In the genomic region with DNA sequence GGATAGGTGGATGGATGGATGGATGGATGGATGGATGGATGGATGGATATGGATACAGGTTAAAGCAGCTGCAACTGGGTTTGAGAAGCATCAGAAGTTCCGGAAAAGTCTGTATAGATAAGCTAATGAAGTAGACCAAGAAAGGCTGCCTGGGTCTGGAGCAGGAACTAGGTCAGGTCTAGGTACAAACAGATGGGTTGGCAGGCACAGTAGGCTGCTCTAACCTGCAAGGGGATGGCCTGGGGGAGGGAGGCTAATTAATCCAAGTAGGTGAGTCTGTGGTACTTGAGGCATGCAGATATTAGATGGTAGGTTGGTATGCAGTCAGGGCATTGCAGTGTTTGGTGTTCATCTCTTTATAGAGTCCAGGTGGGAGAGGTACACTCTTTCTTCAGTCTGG, we compare ENCODE assay signal across 9 mouse cellular contexts.
DNase-seq lines count a peak whose midpoint lies in the region; ATAC-seq and TF ChIP-seq lines count a peak whose summit lies in the region.
"Had no signal": no experiment of that assay in that cellular context is flagged by ENCODE, and none has a peak within 500 bp of the region (broad histone marks: within the 10 kb centered on the region; RNA-seq: fewer than 3 reads in every experiment).

No protein-coding gene starts in this region.

- H3K9ac ChIP-seq in forebrain, embryonic 11.5 days (ENCODE audit: low read length), result no peak overlapping the region
- H3K9ac ChIP-seq in hindbrain, postnatal 0 days (replicated peaks; ENCODE audit: low read length), result no peak overlapping the region

- no peak overlapping the region for H3K27ac ChIP-seq in forebrain, embryonic 11.5 days (ENCODE audit: low read depth, low read length)
- H3K27ac ChIP-seq in hindbrain, postnatal 0 days, result peak overlapping the region; percentile 83
- peak overlapping the region; percentile 78 for H3K27ac ChIP-seq in olfactory bulb, adult 2 months (ENCODE audit: insufficient read depth, low read depth, low read length)

- no peaks in the 10 kb centered on the region for H3K36me3 ChIP-seq in forebrain, embryonic 11.5 days (ENCODE audit: control insufficient read depth, insufficient read depth, low read length)
- H3K36me3 ChIP-seq in hindbrain, postnatal 0 days (ENCODE audit: insufficient read depth, low read length), result no peaks in the 10 kb centered on the region

- TF ChIP-seq POLR2A in olfactory bulb, adult 2 months (IDR thresholded peaks at IDR 0.05; ENCODE audit: insufficient read depth, low read depth, low read length), result no peak

- TF ChIP-seq CTCF in hindbrain, postnatal 0 days (IDR thresholded peaks at IDR 0.05; ENCODE audit: low read depth), result no peak
- no peak for TF ChIP-seq CTCF in olfactory bulb, adult 2 months (IDR thresholded peaks at IDR 0.05; ENCODE audit: insufficient read depth, low read depth, low read length)

- H3K9me3 ChIP-seq in forebrain, embryonic 11.5 days (ENCODE audit: control insufficient read depth, low read length), result no peaks in the 10 kb centered on the region
- H3K9me3 ChIP-seq in hindbrain, postnatal 0 days (ENCODE audit: low read length), result no peaks in the 10 kb centered on the region

- ATAC-seq in forebrain, embryonic 11.5 days (replicated peaks; ENCODE audit: low FRiP score), result peak; percentile 34; the same call in 1 of the 2 replicates
- ATAC-seq in hindbrain, postnatal 0 days, result peak; percentile 32

- H3K4me1 ChIP-seq in forebrain, embryonic 11.5 days (replicated peaks; ENCODE audit: control insufficient read depth, insufficient read depth, low read length), result peaks cover 10% of the 10 kb centered on the region; the same call in 1 of the 2 replicates
- peaks cover 21% of the 10 kb centered on the region for H3K4me1 ChIP-seq in hindbrain, postnatal 0 days (ENCODE audit: insufficient read depth, low read length)
- H3K4me1 ChIP-seq in olfactory bulb, adult 2 months (ENCODE audit: control insufficient read depth, insufficient read depth, low read length), result peaks cover 23% of the 10 kb centered on the region

- H3K4me2 ChIP-seq in forebrain, embryonic 11.5 days (ENCODE audit: low read depth, low read length, severe bottlenecking), result no peak overlapping the region
- H3K4me2 ChIP-seq in hindbrain, postnatal 0 days (ENCODE audit: low read depth, low read length), result peak overlapping the region; percentile 53; the same call in 1 of the 2 replicates

- peak; percentile 28 for DNase-seq in testis, postnatal 10 days (ENCODE audit: low spot score)
- no peak for DNase-seq in testis, postnatal 14 days (ENCODE audit: low spot score)
- DNase-seq in forebrain, embryonic 11.5 days (ENCODE audit: low spot score), result no peak
- DNase-seq in hindbrain, postnatal 0 days (ENCODE audit: low spot score), result peak; percentile 9
- DNase-seq in thymus, adult 18-20 months, result no peak
- DNase-seq in kidney, adult 9 months, result no peak
- no peak for DNase-seq in layer of hippocampus, adult 9-11 months

- 96% methylated on average over 1 of the region's 1 CpGs for WGBS in forebrain, embryonic 11.5 days
- 82% methylated on average over 1 of the region's 1 CpGs for WGBS in hindbrain, postnatal 0 days
- WGBS in olfactory bulb, adult 2 months, result 90% methylated on average over 1 of the region's 1 CpGs

- H3K27me3 ChIP-seq in forebrain, embryonic 11.5 days (ENCODE audit: control insufficient read depth, insufficient read depth, low read length), result no peaks in the 10 kb centered on the region
- H3K27me3 ChIP-seq in hindbrain, postnatal 0 days (ENCODE audit: insufficient read depth, low read length), result no peaks in the 10 kb centered on the region

- H3K4me3 ChIP-seq in forebrain, embryonic 11.5 days (ENCODE audit: low read depth, low read length), result no peak overlapping the region
- no peak overlapping the region for H3K4me3 ChIP-seq in hindbrain, postnatal 0 days (ENCODE audit: low read length)
- H3K4me3 ChIP-seq in olfactory bulb, adult 2 months (ENCODE audit: insufficient read depth, low read depth, low read length), result no peak overlapping the region
- H3K4me3 ChIP-seq: myocyte had no signal

Comparison
In these comparisons a context has a peak if more than half of its experiments do, and no peak if none do; other contexts are left out.
1. DNase-seq: peak in testis, postnatal 10 days (single experiment) and hindbrain, postnatal 0 days (single experiment); none in testis, postnatal 14 days (single experiment), forebrain, embryonic 11.5 days (single experiment), thymus, adult 18-20 months (0 of 2), kidney, adult 9 months (single experiment) and layer of hippocampus, adult 9-11 months (single experiment).